Mouse (Mus musculus) kidney, postnatal 25 days (tissue): ENCODE results near the gene Xpa.

Experiments used
- DNase-seq, 2 experiments: peaks; one replicate each; pipeline ENCODE4 v3.0.0; 2021; ENCODE audit warnings: mixed read lengths in 2 of 2

Gene Xpa

DNA sequence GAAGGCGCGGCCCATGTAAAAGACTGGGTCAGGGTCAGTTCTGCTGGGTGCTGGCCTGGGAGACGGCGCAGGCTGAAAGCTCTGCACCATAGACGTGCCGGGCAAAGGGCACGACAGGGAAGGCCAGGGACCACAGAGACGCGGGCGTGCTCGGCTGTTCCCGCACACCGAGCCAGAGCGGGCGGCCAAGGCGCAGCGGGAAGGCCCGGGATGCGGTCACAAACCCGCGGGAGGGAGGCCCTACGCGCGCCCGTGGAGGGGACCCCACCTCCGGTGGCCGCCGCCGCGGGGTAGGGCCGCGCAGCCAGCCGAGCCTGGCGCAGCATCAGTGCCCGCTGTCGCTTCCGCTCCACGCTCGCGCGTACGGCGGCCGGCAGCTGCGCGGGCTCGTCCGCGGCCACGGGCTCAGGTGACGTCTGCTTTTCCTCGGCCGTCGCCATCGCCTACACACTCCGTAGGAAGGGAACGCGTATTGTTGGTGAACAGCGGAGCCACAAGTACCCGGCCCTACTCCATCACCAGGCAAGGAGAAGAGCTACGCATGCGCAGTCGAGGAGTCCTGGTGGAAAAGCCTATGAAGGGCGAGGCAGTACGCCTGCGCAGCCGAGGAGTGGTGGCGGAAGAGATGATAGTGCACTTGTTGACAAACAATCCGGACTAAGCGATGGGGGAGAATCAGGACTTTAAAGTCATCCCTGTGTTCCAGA is at the start of gene Xpa:
Xpa (minus strand) TSS at position 531 of the 707 bp plus-strand sequence.
- peak; percentile 97 for DNase-seq

- DNase-seq: no peak
These were observed 39.8 kb upstream of the Xpa start for GRCm38 (mm10) chr4:46235871-46236270.

- no peak for DNase-seq
These were observed 38.6 kb upstream of the Xpa start for GRCm38 (mm10) chr4:46234739-46235138.

GRCm38 (mm10) chr4:46226972-46227535 is 30.9 kb upstream of the Xpa start:
- no peak for DNase-seq

DNA sequence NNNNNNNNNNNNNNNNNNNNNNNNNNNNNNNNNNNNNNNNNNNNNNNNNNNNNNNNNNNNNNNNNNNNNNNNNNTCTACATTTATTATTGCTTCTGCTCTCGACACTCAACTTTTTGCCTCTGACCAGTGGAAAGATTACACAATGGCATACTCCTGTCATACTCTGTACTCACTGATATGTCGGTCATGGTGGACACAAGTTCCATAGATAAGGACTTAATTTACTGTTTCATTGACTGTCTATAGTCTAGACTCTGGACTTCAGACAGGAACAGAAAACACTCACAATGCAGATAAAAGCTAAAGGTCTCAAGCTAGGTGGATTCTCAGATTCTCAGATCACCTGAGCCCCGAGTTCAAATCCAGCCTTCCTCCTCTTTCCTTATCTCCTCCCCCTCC is 25.0 kb upstream of the Xpa start:
- DNase-seq: no peak

DNA sequence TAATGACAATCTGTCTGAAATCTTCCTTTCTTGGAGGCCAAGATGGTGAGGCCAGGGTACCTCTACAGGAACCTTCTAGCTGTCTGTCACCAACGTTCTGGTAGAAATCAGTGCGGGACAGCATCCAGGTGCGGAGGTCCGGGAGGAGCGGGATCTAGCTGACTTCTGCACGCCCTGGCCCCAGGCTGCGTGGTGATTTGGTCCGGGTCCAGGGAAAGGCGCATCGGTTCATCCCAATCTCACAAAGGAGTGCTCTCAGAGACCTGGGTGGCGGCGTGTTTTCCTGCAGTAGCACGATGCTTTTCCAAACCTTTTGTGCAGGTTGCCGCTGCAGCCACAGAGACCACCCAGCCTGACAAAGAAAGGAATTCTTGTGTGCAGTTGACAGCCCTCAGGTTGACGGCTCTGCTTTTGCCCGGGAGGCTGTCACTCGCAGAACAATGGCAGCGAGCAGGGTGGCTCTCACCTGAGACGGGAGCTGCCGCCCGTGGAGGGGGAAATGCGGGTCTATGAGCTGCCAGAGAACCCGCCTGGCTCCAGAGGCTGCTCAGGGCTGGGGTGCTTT is 6.5 kb upstream of the Xpa start:
- DNase-seq: peak in 1 of 2 experiments; percentile 18

- peak; percentile 77 to 81 for DNase-seq
These were observed 5.9 kb upstream of the Xpa start for GRCm38 (mm10) chr4:46201834-46202561.

GRCm38 (mm10) chr4:46198064-46198463 is 2.0 kb upstream of the Xpa start:
- DNase-seq: no peak

GRCm38 (mm10) chr4:46196513-46196912 is 402 bp upstream of the Xpa start:
- peak in 1 of 2 experiments; percentile 12 for DNase-seq

DNA sequence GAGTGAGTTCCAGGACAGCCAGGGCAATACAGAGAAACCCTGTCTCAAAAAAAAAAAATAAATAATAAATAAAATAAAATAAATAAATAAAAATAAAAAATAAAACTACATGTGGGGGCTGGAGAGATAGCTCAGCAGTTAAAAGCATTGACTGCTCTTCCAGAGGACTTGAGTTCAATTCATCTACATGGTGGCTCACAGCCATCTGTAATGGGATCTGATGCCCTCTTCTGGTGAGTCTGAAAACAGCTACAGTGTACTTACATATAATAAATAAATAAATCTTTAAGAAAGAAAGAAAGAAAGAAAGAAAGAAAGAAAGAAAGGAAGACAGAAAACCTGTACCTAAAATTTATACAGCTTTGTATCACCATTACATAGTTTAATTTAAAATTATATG is 4.1 kb downstream of the Xpa start:
- peak in 1 of 2 experiments; percentile 45 for DNase-seq

GRCm38 (mm10) chr4:46186466-46186865 is 9.6 kb downstream of the Xpa start:
- DNase-seq: no peak

DNA sequence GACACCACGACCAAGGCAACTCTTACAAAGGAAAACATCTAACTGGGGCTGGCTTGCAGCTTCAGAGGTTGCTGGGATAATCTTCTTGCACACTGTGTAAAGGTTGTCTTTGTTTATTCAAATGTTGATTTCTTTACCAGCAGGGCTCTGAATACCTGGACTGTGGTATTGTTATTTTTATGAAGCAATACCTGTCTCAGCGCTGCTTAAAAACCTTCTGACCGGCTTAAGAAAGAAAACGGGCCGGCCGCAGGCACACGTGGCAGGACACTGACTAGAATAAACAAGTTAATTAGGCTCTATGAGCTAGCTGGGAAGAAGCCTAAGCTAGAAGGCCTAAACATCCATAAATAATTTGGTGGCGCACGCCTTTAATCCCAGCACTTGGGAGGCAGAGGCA is 10.2 kb downstream of the Xpa start:
- no peak for DNase-seq

- DNase-seq: no peak
These were observed 10.7 kb downstream of the Xpa start for GRCm38 (mm10) chr4:46185423-46185822.

GRCm38 (mm10) chr4:46182181-46182580 is 13.9 kb downstream of the Xpa start:
- DNase-seq: no peak

- no peak for DNase-seq
These were observed 14.9 kb downstream of the Xpa start for GRCm38 (mm10) chr4:46181168-46181567.

DNA sequence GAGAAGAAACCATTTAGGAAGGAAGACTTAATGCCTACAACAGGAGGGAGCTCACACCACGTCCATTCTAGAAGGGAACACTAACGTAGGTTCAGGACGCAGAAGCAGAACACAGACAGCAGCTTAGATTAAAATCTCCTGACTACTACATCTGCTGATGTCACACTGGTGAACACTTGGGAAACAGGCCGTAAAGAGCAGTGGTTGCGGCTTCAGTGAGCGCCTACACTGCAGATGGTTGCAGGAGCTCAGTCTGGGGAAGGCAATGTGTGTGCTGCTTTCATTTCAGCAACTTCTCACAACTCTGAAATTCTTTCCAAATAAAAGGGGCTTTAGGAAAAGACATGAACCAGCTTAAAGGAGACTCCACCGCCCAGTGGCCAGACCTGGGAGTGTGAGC is 18.6 kb downstream of the Xpa start:
- DNase-seq: no peak

GRCm38 (mm10) chr4:46177018-46177417 is 19.1 kb downstream of the Xpa start:
- DNase-seq: no peak

- DNase-seq: no peak
These were observed 19.8 kb downstream of the Xpa start for GRCm38 (mm10) chr4:46176313-46176712.

- no peak for DNase-seq
These were observed 24.4 kb downstream of the Xpa start for GRCm38 (mm10) chr4:46171761-46172160.

DNA sequence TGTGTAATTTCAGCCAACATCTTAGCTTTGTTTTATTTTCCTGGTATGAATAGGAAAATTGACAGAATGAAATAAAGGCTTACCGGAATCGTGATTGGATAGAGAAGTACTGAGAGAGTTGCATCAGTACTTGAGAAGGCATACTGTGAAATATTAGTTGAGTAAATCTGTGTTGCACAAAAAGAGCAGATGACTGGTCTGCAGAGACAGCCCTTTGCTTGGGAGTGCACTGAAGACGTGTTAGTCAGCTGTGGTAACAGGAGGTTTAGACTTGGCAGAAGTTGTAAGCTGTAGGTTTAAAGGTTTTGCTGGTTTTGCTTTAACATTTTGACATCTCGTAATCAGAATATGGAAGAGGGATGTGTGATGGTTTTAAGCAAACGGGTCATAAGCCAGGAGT is 30.3 kb downstream of the Xpa start:
- no peak for DNase-seq

GRCm38 (mm10) chr4:46164027-46164426 is 32.1 kb downstream of the Xpa start:
- no peak for DNase-seq

DNA sequence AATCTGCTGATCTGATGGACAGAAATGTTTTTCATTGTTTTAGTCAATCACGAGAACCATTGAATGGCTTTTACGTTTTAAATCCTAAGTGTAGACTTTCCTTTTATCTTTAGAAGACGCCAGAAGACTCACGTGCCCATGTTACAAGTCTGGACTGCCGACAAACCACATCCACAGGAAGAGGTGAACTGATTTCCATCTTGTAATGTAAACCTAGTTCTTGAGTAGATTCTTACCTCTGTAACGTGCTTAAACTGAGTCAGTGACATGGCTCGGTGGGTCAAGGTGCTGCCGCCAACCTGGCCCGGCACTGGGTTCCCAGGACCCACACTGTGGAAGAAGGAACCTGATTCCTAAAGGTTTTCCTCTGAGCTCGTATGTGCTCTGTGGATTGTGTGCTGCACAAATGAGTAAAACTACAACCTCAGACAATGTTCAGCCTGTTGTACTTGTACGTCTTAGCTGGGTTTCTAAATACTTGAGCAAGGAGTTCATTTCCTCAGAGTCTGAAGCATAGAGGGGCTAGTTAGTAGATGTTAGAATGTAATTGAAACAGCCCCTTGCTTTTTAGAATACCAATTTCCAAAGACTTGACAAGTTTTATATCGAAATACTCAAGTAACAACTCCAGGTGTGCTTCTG is 44.1 kb downstream of the Xpa start:
- DNase-seq: no peak

DNA sequence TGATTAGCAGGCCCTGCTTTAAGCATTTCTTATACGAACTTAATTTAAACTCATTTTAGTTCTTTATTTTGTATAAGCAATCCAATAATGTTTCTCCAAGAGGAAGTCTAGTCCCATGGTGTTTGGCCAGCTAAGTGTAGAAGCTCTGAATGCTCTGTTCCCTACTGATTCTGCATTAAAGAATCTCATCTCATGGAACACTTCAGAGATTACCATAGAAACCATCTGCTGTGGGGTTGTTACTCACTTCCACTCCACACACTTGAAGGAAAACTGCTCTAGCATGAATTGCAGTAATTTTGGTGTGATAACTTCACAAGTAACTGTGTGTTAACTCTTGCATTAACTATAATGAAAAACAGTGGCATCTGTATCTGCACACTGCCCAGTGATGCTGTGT is 49.2 kb downstream of the Xpa start:
- no peak for DNase-seq
